Mouse (Mus musculus) ES-E14 (cell line): ENCODE measurements around the gene Krt16. TPM values are rescaled to one million over a fixed set of nuclear protein-coding genes. Genes with fewer than 3 reads are reported as not detected.
"Not testable (repeated sequence)": the region's sequence is repeated elsewhere in the genome, so short reads cannot be mapped to it uniquely, and the experiment has no call there.

ENCODE experiments used
- DNase-seq: peaks from one replicate; pipeline ENCODE4 v3.0.0-alpha.2; 2013; ENCODE audit warnings: low read depth, low spot score
- H3K27ac ChIP-seq: 2 replicates; pipeline ENCODE4 v1.5.1; 2012; ENCODE audit warnings: low read depth, mild to moderate bottlenecking, low read length, moderate library complexity, mixed read lengths; ENCODE audit not compliant: poor library complexity, insufficient read depth, severe bottlenecking
- H3K36me3 ChIP-seq: 2 replicates; pipeline ENCODE4 v1.6.1; 2012; ENCODE audit warnings: mild to moderate bottlenecking, low read length, moderate library complexity, mixed read lengths; ENCODE audit not compliant: control insufficient read depth, poor library complexity, insufficient read depth, severe bottlenecking
- H3K4me1 ChIP-seq, 2 experiments: fragments of 150-350 bp in 1 of 2; sonication (generic) in 1 of 2; 2 replicates each; pipeline ENCODE4 v1.6.1; 2012; ENCODE audit warnings: low read length in 2 of 2, mild to moderate bottlenecking in 1 of 2, mixed read lengths in 1 of 2; ENCODE audit not compliant: control insufficient read depth in 2 of 2, insufficient read depth in 2 of 2, poor library complexity in 1 of 2
- H3K4me3 ChIP-seq, 2 experiments: fragments of 150-350 bp in 1 of 2; sonication (generic) in 1 of 2; 2 replicates each; pipeline ENCODE4 v1.5.1; 2012; ENCODE audit warnings: low read length in 2 of 2, low read depth in 1 of 2, mild to moderate bottlenecking in 1 of 2, mixed read lengths in 1 of 2; ENCODE audit not compliant: insufficient read depth in 1 of 2, poor library complexity in 1 of 2, severe bottlenecking in 1 of 2
- H3K9ac ChIP-seq: 2 replicates; pipeline ENCODE4 v1.6.1; 2012; ENCODE audit warnings: low read depth, mild to moderate bottlenecking, low read length, mixed read lengths; ENCODE audit not compliant: poor library complexity, insufficient read depth, severe bottlenecking
- H3K9me3 ChIP-seq: fragments of 150-350 bp; sonication (generic); 2 replicates; pipeline ENCODE4 v1.6.1; 2012; ENCODE audit warnings: low read depth, mild to moderate bottlenecking, low read length; ENCODE audit not compliant: control insufficient read depth, insufficient read depth
- CHD2 ChIP-seq: IDR thresholded peaks from 2 replicates; pipeline ENCODE4 v1.6.1; 2014; ENCODE audit warnings: mild to moderate bottlenecking, low read depth, low read length, inconsistent platforms
- HCFC1 ChIP-seq: IDR thresholded peaks from 2 replicates; pipeline ENCODE4 v1.6.1; 2012; ENCODE audit warnings: low read length, inconsistent platforms, borderline replicate concordance; ENCODE audit not compliant: insufficient read depth
- MAFK ChIP-seq: IDR thresholded peaks from 2 replicates; pipeline ENCODE4 v1.6.1; 2014; ENCODE audit warnings: mild to moderate bottlenecking, low read depth, low read length, inconsistent platforms; ENCODE audit not compliant: insufficient read depth
- ZC3H11A ChIP-seq: IDR thresholded peaks from 2 replicates; pipeline ENCODE4 v1.6.1; 2012; ENCODE audit warnings: low read depth, mild to moderate bottlenecking, inconsistent platforms, low read length, borderline replicate concordance
- ZNF384 ChIP-seq: IDR thresholded peaks from 2 replicates; pipeline ENCODE4 v1.6.1; 2012; ENCODE audit warnings: low read depth, low read length, inconsistent platforms
- in situ Hi-C, 2 experiments: fragments of 600-800 bp; cut with MboI; formaldehyde crosslinking; loops; one replicate each; pipeline ENCODE4 v1.15.1; 2025; ENCODE audit warnings: low sequenced_read_pairs in 2 of 2, inconsistent platforms in 1 of 2; ENCODE audit not compliant: unreplicated experiment in 2 of 2
- total RNA-seq: library from RNA; depleted of rRNA; stranded (reverse); fragments of 300-350 nt; gene quantifications from 2 replicates; pipeline ENCODE4 v1.2.3, GENCODE M21; 2012

Krt16 gene
- total RNA-seq, 1 experiment = 0.31 TPM

GRCm38 (mm10) chr11:100254360-100255090, 5.8 kb upstream of the Krt16 start:
- TF ChIP-seq ZNF384 (no peak), MAFK (peak; percentile 82)
- Histone ChIP-seq H3K9me3 (no peaks in the 10 kb centered on the region), H3K27ac (no peak overlapping the region), H3K9ac (no peak overlapping the region), H3K4me1 (peaks cover 2 to 15% of the 10 kb centered on the region in 2 experiments; a peak in 2 of 4 replicates), H3K4me3 (no peak overlapping the region), H3K36me3 (no peaks in the 10 kb centered on the region)
- in situ Hi-C loops = no loop called here
- DNase-seq = no peak

- DNase-seq, in situ Hi-C loops, H3K9me3 ChIP-seq: not testable (repeated sequence)
Observed at GRCm38 (mm10) chr11:100246471-100246870, 2.2 kb downstream of the Krt16 start.

GRCm38 (mm10) chr11:100240272-100240671, 8.4 kb downstream of the Krt16 start:
- H3K4me1 ChIP-seq, DNase-seq, in situ Hi-C loops, H3K4me3 ChIP-seq, H3K9ac ChIP-seq, H3K9me3 ChIP-seq, H3K27ac ChIP-seq, H3K36me3 ChIP-seq: not testable (repeated sequence)

More at GRCm38 (mm10) chr11:100246471-100246870, 2.2 kb downstream of the Krt16 start:
- H3K36me3 ChIP-seq, H3K4me1 ChIP-seq, H3K9ac ChIP-seq, H3K4me3 ChIP-seq, H3K27ac ChIP-seq: not testable (repeated sequence)

GRCm38 (mm10) chr11:100221741-100222140, 27.0 kb downstream of the Krt16 start:
- Histone ChIP-seq H3K27ac (no peak overlapping the region), H3K36me3 (no peaks in the 10 kb centered on the region), H3K4me1 (peaks cover 0 to 3% of the 10 kb centered on the region in 2 experiments; a peak in 1 of 4 replicates), H3K9me3 (no peaks in the 10 kb centered on the region; the same call in 1 of the 2 replicates), H3K9ac (no peak overlapping the region), H3K4me3 (no peak overlapping the region)
- DNase-seq = no peak
- TF ChIP-seq MAFK (no peak), ZNF384 (no peak), CHD2 (no peak), HCFC1 (no peak), ZC3H11A (no peak)
- in situ Hi-C loops = no loop called here

- Histone ChIP-seq H3K36me3 (no peaks in the 10 kb centered on the region), H3K4me1 (peaks cover 0 to 3% of the 10 kb centered on the region in 2 experiments; a peak in 1 of 4 replicates), H3K4me3 (no peak overlapping the region), H3K27ac (no peak overlapping the region), H3K9me3 (no peaks in the 10 kb centered on the region), H3K9ac (no peak overlapping the region)
- TF ChIP-seq CHD2 (no peak), HCFC1 (no peak), MAFK (no peak), ZC3H11A (no peak), ZNF384 (no peak)
- no peak for DNase-seq
- in situ Hi-C loops = no loop called here
Observed at GRCm38 (mm10) chr11:100219304-100219703, 29.4 kb downstream of the Krt16 start.
